Mouse (Mus musculus) forebrain, postnatal 0 days (tissue): ENCODE results near the gene Rab23. TPM values are rescaled to one million over a fixed set of nuclear protein-coding genes. Genes with fewer than 3 reads are reported as not detected.
A peak's percentile ranks its signal among the peaks of the same experiment; 100 is the strongest.

Experiments used
- ATAC-seq: fragments of 200-750 bp; cut with Nextera tagmentation; 2 replicates; pipeline ENCODE4 v1.8.0; 2017; ENCODE audit warnings: mild to moderate bottlenecking, moderate library complexity
- DNase-seq: peaks from one replicate; pipeline ENCODE4 v3.0.0-alpha.2; 2015
- H3K27ac ChIP-seq: fragments of 300-500 bp; sonication (generic); 2 replicates; pipeline ENCODE4 v1.5.1; 2014; ENCODE audit warnings: low read depth, mild to moderate bottlenecking, antibody characterized with exemption, low read length, moderate library complexity, mixed read lengths
- H3K27me3 ChIP-seq: fragments of 300-500 bp; sonication (generic); 2 replicates; pipeline ENCODE4 v1.6.1; 2014; ENCODE audit warnings: mild to moderate bottlenecking, low read length, mixed read lengths; ENCODE audit not compliant: insufficient read depth
- H3K36me3 ChIP-seq: fragments of 300-500 bp; sonication (generic); 2 replicates; pipeline ENCODE4 v1.6.1; 2014; ENCODE audit warnings: mild to moderate bottlenecking, moderate library complexity; ENCODE audit not compliant: insufficient read depth
- H3K4me1 ChIP-seq: fragments of 300-500 bp; sonication (generic); 2 replicates; pipeline ENCODE4 v1.6.1; 2014; ENCODE audit warnings: antibody characterized with exemption; ENCODE audit not compliant: insufficient read depth
- H3K4me2 ChIP-seq: fragments of 300-500 bp; sonication (generic); 2 replicates; pipeline ENCODE4 v1.6.1; 2014; ENCODE audit warnings: low read depth, mild to moderate bottlenecking, moderate library complexity
- H3K4me3 ChIP-seq: fragments of 300-500 bp; sonication (generic); 2 replicates; pipeline ENCODE4 v1.5.1; 2014; ENCODE audit warnings: low read depth, low read length, mixed read lengths
- H3K9ac ChIP-seq: fragments of 300-500 bp; sonication (generic); 2 replicates; pipeline ENCODE4 v1.6.1; 2014; ENCODE audit warnings: mild to moderate bottlenecking
- H3K9me3 ChIP-seq: fragments of 300-500 bp; sonication (generic); 2 replicates; pipeline ENCODE4 v1.6.1; 2016; ENCODE audit warnings: low read length
- CTCF ChIP-seq: sonication (generic); IDR thresholded peaks from 2 replicates; pipeline ENCODE4 v1.5.1; 2016; ENCODE audit warnings: antibody characterized with exemption, control low read depth, low read depth
- WGBS: fragments of 180-500 bp; shearing (Covaris S2); extraction: QIAGEN DNeasy Blood & Tissue Kit; methylation state at CpG from one replicate; pipeline ENCODE4 v1.1.7; 2014; 5-methylcytosine and 5-hydroxymethylcytosine counted together
- polyA plus RNA-seq: library from polyadenylated mRNA; unstranded; fragments of >200 nt; fragmentation: Nextera tagmentation; extraction: Ambion mirVana; gene quantifications from 2 replicates; pipeline ENCODE4 v1.2.1, GENCODE M21; 2015
- total RNA-seq: library from RNA; depleted of rRNA; stranded (reverse); fragments of >200 nt; gene quantifications from 2 replicates; pipeline ENCODE4 v1.2.3, GENCODE M21; 2014

The Rab23 gene
- total and polyA plus RNA-seq, 2 experiments from 2014 or later: 13.8 to 25.4 TPM

GRCm38 (mm10) chr1:33756258-33757032 is 36.8 kb downstream of the Rab23 start:
- 23% methylated on average over 18 of the region's 18 CpGs for WGBS
- DNase-seq (no peak), ATAC-seq (no peak; the same call in 1 of the 2 replicates)
- Histone ChIP-seq H3K27ac (no peak overlapping the region), H3K4me3 (peak overlapping the region; percentile 67), H3K4me2 (peak overlapping the region; percentile 96), H3K9ac (0 out of 2 replicates have a peak overlapping the region, but pooled peaks have one; percentile 71), H3K27me3 (no peaks in the 10 kb centered on the region), H3K36me3 (peaks cover 10% of the 10 kb centered on the region; the same call in 1 of the 2 replicates), H3K4me1 (peaks cover 7% of the 10 kb centered on the region; the same call in 1 of the 2 replicates), H3K9me3 (no peaks in the 10 kb centered on the region)
- no peak for TF ChIP-seq CTCF

DNA sequence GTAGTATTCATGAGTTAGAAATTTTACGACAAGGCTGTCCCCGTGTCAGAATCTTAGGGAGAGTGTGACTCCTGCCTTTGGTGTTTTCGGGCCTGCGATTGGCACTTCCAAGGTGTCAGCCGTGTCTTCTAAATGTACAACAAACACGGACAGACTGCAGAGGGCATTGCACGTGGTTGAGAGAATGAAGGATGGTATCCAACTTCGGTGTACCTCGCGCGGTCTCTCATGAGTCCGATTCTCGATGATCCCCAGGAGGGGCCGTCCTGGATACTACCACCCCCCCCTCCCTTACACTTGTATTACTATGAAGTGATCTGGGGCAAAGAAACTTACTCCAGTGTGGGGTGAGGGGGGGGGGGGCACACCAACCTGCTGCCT is 37.3 kb downstream of the Rab23 start:
- 3% methylated on average over 14 of the region's 14 CpGs for WGBS
- H3K27me3 ChIP-seq: no peaks in the 10 kb centered on the region
- no peak overlapping the region for H3K27ac ChIP-seq
- DNase-seq (peak; percentile 22), ATAC-seq (peak; percentile 21)
- H3K4me1 ChIP-seq: peaks cover 7% of the 10 kb centered on the region; the same call in 1 of the 2 replicates
- H3K4me2 ChIP-seq: peak overlapping the region; percentile 96
- peaks cover 10% of the 10 kb centered on the region; the same call in 1 of the 2 replicates for H3K36me3 ChIP-seq
- TF ChIP-seq CTCF: no peak
- H3K9ac ChIP-seq: peak overlapping the region; percentile 71
- H3K9me3 ChIP-seq: no peaks in the 10 kb centered on the region
- peak overlapping the region; percentile 67 for H3K4me3 ChIP-seq

DNA sequence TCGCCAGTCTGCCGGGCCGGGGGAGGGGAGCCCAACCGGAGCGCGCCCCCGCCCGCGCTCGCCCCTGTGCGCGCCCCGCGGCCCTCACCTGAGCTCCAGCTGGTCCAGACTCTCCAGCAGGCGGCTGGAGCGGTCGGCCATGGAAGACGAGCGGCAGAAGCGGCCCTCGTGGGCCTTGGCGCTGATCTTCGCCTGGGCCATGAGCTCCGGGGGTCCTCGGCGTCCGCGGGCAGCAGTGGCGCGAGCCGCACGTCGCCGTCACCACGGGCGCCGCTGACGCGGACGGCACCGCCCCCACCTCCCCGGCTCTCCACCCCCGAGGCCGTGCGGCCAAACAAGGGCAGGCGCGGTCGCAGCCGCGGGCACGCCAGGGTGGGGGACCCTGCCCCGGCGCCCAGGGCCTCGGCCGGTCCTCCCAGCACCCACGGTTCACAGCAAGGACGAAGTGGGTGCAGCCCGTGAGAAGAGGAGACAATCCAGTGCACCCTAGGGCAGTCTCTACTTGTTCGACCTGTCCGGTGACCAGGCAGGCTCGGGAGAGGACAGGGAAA is 37.9 kb downstream of the Rab23 start, which contains the start of gene Bag2:
Bag2 (minus strand) TSS at position 305 of the 551 bp plus-strand sequence.
- Histone ChIP-seq H3K4me2 (peak within 1 kb of the TSS; percentile 96), H3K27ac (0 out of 2 replicates have a peak within 1 kb of the TSS, but pooled peaks have one; percentile 45), H3K4me1 (peaks cover 7% of the 10 kb centered on the region; the same call in 1 of the 2 replicates), H3K36me3 (peaks cover 10% of the 10 kb centered on the region; the same call in 1 of the 2 replicates), H3K9me3 (no peaks in the 10 kb centered on the region), H3K9ac (peak within 1 kb of the TSS; percentile 71), H3K4me3 (peak within 1 kb of the TSS; percentile 67), H3K27me3 (no peaks in the 10 kb centered on the region)
- ATAC-seq: peak; percentile 90
- no peak for TF ChIP-seq CTCF
- WGBS: 6% methylated on average over 50 of the region's 61 CpGs
- DNase-seq: peak; percentile 62

DNA sequence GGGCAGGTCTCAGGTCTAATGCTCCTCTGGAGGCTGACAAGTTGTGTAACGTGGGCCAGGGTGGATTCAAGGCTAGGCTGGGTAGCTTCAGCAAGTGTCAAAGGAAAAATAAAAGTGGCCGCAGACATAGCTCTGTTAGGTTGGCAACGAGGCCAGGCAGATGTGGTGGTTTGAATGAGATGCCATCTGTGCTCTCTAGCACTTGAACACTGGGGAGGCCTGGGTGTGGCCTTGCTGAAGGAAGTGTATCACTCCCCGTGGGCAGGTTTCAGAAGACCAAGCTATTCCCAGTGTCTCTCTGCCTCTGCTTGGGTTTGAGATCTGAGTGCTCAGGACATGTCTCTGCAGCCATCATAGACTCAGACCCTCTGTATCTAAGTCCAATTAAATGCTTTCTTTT is 38.8 kb downstream of the Rab23 start:
- DNase-seq (no peak), ATAC-seq (no peak)
- no peak overlapping the region for H3K4me2 ChIP-seq
- TF ChIP-seq CTCF: no peak
- peaks cover 7% of the 10 kb centered on the region; the same call in 1 of the 2 replicates for H3K4me1 ChIP-seq
- 52% methylated on average over 4 of the region's 4 CpGs for WGBS
- H3K36me3 ChIP-seq: peaks cover 10% of the 10 kb centered on the region; the same call in 1 of the 2 replicates
- H3K27me3 ChIP-seq: no peaks in the 10 kb centered on the region
- H3K4me3 ChIP-seq: no peak overlapping the region
- no peak overlapping the region for H3K27ac ChIP-seq
- H3K9ac ChIP-seq: no peak overlapping the region
- H3K9me3 ChIP-seq: no peaks in the 10 kb centered on the region

DNA sequence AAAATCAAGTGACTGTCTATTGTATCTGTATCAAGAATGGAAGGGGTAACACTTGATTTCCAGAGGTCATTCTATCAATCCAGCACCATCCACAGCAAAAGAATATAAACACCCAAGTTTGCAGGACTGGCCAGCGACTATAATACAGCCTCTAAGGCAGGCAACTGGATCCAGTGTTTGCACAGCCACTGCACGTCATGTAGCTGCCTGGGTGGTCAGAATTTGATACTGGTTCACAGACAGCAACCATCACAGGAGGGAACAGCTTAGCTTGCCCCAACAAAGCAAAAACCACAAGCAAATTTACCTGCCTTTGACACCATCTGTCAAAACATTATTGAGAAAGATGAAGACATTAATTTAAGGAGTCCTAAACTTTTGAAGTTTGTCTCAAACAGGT is 44.1 kb downstream of the Rab23 start:
- Histone ChIP-seq H3K4me1 (no peaks in the 10 kb centered on the region), H3K9ac (no peak overlapping the region), H3K27ac (no peak overlapping the region), H3K4me2 (no peak overlapping the region), H3K27me3 (no peaks in the 10 kb centered on the region), H3K36me3 (peaks cover 14% of the 10 kb centered on the region), H3K9me3 (no peaks in the 10 kb centered on the region), H3K4me3 (no peak overlapping the region)
- TF ChIP-seq CTCF: no peak
- ATAC-seq (no peak), DNase-seq (no peak)
- 56% methylated on average over 2 of the region's 2 CpGs for WGBS

DNA sequence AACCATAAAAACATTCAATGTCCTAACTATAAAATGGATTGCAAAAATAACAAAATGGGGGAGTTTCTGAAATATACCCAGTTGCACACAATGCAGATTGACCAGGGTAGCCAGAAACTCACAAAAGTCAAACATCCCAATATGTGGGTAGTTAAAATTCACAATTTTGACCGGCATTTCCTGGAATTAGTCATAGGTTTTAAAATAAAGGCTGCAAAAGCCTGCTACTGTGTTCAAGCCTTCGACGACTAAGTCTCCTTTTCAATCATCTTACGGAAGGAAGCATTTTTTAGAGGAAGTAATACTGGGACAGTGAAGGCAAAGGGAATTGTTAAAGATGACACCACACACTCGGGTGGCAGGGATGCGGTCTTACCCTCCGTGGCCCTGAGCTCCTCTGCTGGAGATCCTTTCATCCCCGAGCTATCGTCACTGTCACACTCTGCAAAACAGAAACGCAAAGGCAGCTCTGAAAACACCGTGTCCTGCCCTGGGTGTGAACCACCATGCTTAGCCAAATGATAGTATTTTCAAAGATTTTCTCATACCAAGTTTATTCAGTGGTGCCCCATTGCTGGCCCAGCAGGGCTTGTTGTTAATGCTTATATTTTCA is 45.9 kb downstream of the Rab23 start:
- no peak for TF ChIP-seq CTCF
- no peak overlapping the region for H3K9ac ChIP-seq
- peaks cover 23% of the 10 kb centered on the region for H3K36me3 ChIP-seq
- no peak overlapping the region for H3K4me2 ChIP-seq
- 91% methylated on average over 11 of the region's 11 CpGs for WGBS
- ATAC-seq (no peak), DNase-seq (no peak)
- no peak overlapping the region for H3K4me3 ChIP-seq
- no peaks in the 10 kb centered on the region for H3K9me3 ChIP-seq
- H3K27ac ChIP-seq: no peak overlapping the region
- no peaks in the 10 kb centered on the region for H3K27me3 ChIP-seq
- no peaks in the 10 kb centered on the region for H3K4me1 ChIP-seq
